Mouse (Mus musculus): Measurements from ENCODE around the gene Ube2e3.
A peak's percentile ranks its signal among the peaks of the same experiment; 100 is the strongest.

The Ube2e3 gene

GRCm38 (mm10) chr2:78882743-78883433 lies 15.0 kb downstream of the Ube2e3 start:
- no peak for DNase-seq

- no peak for DNase-seq
Measured at GRCm38 (mm10) chr2:78886446-78886845, 18.5 kb downstream of the Ube2e3 start.

DNA sequence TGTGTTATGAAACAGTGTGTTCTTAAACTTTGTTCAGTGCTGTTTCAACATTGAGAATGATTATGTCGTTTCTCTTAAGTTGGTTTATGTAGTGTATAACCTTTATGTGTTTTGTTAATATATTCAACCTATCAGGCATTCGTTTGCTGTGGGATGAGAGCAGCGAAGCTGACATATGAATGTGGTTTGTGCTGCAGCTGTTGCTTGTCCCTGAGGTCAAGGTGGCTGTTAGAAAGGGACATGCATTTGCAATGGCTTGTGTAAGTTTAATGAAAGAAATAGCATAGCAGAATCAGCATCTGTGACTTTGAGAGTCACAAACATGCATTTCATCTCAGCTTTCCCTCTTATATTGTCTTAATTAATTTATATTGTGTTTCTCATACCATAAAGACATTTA lies 20.3 kb downstream of the Ube2e3 start:
- DNase-seq, result no peak

DNA sequence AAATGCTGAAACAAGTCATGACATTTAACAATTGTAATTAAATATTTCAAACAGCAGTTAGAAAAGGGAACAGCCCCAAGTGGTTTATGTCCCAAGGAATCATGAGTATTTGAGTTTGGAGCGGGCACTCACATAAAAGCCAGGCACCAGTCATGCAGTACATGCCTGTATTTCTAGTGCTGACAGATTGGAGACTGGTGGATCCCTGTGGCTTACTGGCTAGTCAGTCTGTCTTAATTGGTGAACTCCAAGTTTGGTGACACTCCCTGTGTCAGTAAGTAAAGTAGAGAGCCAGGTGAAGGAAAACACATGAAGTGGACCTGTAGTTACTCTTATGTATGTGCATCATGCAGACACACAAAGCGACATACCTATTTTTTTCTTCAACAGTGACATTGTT lies 27.3 kb downstream of the Ube2e3 start:
- no peak for DNase-seq

- DNase-seq, result no peak
Measured at GRCm38 (mm10) chr2:78905916-78906315, 38.0 kb downstream of the Ube2e3 start.

DNA sequence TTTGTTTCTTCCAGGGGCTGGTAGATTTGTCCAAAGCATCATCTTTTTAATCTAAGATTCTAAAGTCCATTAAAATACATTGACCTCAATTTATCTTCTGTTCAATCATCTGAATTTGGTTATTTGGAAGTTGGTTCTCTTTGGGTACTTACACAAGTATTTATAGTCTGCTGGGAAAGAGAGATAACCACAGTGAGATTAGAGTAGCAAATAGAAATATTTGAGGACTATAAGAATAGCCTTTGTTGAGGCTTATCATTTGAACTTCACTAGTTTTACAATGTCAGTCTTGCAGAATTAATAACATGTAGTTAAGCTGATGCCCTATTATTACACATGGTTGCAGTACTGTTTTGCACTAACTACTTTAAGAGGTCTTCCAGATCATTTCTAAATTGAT lies 43.6 kb downstream of the Ube2e3 start:
- no peak for DNase-seq

- peak; percentile 18 to 21 for DNase-seq
Measured at GRCm38 (mm10) chr2:78914861-78915260, 46.9 kb downstream of the Ube2e3 start.

DNA sequence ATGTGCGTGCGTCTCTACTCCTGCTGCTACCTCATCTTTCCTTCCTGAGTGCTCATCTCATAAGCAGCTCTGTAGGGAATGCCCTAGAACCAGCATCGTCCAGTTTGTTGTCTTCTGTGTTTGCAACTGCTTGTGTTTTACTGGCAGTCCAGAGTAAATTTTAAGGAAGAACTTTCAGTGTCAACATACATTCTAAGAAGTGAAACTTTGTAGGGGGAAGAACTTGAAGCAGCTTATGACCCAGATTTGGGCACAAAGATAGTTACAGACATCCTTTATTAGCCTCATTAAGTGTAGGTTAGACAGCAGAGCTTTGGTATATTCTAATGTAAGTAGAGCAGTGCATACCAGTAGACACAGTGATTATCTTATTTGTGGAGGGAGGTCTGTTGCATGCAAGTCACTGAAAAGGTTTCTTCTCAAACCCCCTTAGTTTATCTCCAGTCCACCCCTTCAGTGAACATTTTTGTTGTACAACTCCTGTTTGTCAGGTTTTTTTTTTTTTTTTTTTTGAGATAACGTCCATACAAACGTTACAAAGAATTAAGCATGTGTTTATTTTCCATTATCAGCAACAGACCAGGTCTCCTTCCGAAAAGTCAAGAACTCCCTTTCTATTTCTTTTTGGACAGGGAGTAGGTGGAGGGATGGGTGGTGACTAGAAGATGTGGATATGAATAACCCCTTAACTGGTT lies 55.2 kb downstream of the Ube2e3 start:
- no peak for DNase-seq

- DNase-seq, result peak; percentile 12 to 18
Measured at GRCm38 (mm10) chr2:78925807-78926206, 57.9 kb downstream of the Ube2e3 start.

DNA sequence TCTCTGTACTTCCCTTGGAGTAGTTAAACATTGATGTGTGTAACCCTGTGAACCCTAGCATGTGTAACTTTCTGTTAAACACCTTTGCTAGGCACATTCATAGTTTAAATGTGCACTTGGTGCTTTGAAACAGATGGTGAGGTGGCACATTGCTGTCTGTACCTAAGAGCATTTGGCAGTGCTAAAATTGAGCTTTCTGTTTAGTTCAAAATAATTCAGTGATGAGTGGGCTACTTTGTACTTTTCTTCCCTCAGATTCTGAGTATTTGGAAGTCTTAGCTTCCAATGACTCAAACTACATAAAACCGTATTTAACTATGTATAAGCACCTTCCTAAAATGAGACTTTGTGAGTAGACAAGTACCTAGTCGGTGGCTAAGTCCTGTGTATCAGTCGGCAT lies 59.7 kb downstream of the Ube2e3 start:
- DNase-seq, result no peak

DNA sequence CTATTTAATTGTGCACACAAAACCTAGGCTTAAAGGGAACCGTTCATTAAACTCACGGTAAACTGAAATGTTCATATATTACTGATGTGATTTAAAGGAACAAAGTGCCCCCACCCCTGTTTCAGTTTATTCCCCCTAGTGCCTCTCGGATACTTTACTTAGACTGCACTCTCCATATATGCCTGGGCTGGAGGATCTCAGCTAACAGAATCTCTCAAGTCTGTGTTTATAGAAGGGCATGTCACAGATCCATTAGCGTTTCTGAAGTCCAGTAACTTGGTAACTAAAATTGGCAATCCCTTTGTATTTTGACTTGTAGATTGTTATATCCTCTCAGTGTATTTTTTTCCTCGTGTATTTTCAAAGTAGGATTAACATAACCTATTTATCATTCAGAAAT lies 60.2 kb downstream of the Ube2e3 start:
- DNase-seq, result no peak

- peak in 1 of 2 experiments; percentile 11 for DNase-seq
Measured at GRCm38 (mm10) chr2:78931358-78931757, 63.4 kb downstream of the Ube2e3 start.

DNA sequence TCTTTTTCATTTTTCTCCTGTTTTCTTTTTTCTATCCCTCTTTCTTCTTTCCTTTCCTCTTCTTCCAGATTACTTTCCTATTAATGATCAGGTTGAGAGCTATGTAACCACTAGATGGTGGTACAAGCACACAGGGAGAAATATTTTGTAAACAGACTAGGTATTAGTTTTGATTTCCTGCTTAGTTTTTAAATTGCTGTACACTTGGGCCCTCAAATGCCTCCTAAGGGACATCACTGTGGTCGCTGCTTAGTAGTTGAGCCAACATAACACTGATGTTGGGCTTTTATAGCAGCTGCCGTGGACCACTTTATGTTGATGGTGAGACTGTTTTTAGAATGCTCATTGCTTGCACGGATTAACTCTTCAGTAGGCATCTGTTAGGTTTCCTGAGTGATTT lies 91.5 kb downstream of the Ube2e3 start:
- DNase-seq, result peak; percentile 43 to 52

- DNase-seq, result peak; percentile 16 to 30
Measured at GRCm38 (mm10) chr2:78960288-78960687, 92.4 kb downstream of the Ube2e3 start.

- DNase-seq, result no peak
Measured at GRCm38 (mm10) chr2:78961023-78961422, 93.1 kb downstream of the Ube2e3 start.

GRCm38 (mm10) chr2:78961580-78961979 lies 93.7 kb downstream of the Ube2e3 start:
- DNase-seq, result no peak

- no peak for DNase-seq
Measured at GRCm38 (mm10) chr2:78964995-78965394, 97.1 kb downstream of the Ube2e3 start.

DNA sequence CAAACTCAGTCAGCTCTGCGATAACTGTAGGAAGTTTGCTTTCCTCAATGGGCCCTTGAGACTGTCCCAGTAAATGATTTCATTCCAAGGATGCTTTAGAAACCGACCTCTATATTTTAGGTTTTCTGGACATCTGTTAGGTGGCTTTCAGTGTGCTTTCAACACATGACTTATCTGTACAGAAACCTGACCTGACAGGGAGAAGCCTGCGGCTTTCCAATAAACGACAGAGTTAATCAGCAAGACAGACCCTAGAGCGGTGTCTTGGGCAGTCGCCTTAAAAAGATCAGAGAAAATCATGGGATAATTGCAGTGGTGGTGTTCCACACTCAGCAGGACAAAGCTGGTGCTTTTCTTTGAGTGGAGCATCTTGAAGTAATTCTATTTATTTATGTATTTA lies 97.5 kb downstream of the Ube2e3 start:
- DNase-seq, result no peak

GRCm38 (mm10) chr2:78970088-78970487 lies 102.2 kb downstream of the Ube2e3 start:
- DNase-seq, result no peak

All from B cell, adult 2 months (primary cell).